Mouse (Mus musculus) layer of hippocampus, postnatal 25 days (tissue): ENCODE results near the gene D630003M21Rik. TPM values are rescaled to one million over a fixed set of nuclear protein-coding genes. Genes with fewer than 3 reads are reported as not detected.

Experiments
- DNase-seq, 2 experiments: peaks; one replicate each; pipeline ENCODE4 v3.0.0; 2022; ENCODE audit warnings: mixed read lengths in 2 of 2, low spot score in 1 of 2; ENCODE audit errors: extremely low spot score in 1 of 2
- total RNA-seq, 2 experiments: library from RNA; stranded (reverse); gene quantifications; 2 replicates each; pipeline ENCODE4 v1.2.3; 2021

The D630003M21Rik gene
- total RNA-seq, 2 experiments from 2014 or later: 3.7 to 4.2 TPM

DNA sequence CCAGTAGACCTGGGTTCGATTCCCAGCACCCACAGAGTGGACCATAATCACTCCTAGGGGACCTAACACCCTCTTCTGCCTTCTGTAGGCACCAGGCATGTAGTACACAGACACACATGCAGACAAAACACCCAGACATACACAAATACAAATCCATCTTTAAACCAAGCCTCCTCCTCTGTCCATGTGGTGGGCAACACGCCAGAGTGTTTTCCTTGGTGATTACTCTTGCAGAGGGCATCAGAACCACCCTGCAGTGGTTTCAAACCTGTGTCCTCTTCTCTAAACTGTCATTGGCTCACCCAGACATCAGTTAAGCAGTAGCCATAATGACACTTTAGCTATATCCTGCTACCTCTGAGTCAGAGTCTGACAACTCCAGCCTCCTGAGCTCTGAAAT lies 58.6 kb downstream of the D630003M21Rik start:
- no peak for DNase-seq

- DNase-seq: no peak
Measured at GRCm38 (mm10) chr2:158169771-158170170, 59.3 kb downstream of the D630003M21Rik start.

DNA sequence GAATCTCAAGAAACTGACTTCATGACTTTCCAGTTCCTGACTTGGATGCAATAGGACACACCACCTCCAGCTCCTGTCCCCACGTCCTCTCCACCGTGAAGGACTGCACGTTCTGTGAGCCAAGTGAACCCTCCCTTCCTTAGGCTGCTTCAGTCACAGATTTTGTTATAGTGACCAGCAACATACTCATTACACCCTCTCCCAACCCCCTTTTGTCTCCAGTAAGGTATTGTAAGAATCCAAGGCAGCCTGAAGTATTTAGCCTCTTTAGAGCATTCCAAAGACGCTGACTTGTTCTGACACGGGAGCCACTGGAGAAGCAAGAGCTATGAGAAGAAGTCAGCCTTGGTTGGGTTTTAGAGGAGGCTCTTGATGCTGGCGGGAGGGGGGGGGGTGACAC lies 59.7 kb downstream of the D630003M21Rik start:
- no peak for DNase-seq

GRCm38 (mm10) chr2:158168741-158169211 lies 60.2 kb downstream of the D630003M21Rik start:
- DNase-seq: no peak

DNA sequence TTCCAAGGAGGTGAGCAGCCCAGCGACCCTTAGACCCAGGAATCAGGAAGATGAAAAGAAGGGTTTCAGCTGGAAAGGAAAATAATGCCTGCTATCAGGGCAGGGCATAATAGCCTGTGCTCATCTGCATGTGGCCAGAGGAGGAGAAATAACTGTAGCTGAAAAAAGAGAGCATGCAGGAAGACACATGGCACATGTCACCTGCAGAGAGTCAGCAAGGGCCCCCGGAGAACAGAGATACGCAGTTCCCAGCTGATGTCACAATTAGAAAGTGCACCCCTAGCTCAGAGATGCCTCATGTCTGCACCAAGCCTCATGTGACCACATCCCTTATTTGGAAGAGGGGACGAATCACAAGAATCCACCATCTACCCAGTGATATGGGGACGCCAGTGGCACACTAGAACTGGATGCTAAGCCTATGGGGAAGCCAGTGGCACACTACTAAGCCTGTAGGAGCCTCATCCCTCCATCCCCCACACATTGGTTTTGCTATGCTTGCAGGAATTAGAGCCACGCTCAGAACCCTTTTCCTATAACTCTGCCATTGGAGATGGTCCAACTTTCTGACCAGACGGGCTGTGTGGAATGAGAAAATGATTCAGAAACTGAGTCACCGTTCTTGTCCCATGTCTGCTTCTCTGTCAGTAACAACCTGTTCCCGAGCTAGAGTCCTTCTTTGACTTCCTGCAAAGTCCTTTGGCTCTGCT lies 61.4 kb downstream of the D630003M21Rik start:
- no peak for DNase-seq

DNA sequence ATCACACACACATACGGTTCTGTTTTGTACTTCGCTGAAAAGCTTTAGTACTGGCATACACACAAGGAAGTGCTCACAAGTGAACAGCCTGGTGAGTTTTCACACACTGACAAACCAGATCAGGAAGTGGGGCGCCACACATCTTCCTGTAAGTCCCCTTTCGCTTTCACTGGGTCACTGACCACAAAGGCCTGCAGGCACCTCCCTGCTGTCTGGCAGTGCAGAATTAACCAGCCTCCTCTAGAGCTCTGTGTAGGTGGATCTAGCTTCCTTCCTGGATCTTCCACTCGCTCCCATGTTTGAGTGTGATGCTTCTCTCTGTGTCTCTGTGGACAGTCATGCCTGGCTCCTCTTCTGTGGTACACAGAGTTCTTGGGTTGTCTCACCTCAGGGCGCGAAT lies 62.4 kb downstream of the D630003M21Rik start:
- DNase-seq: no peak

- DNase-seq: no peak
Measured at GRCm38 (mm10) chr2:158165776-158166175, 63.2 kb downstream of the D630003M21Rik start.

DNA sequence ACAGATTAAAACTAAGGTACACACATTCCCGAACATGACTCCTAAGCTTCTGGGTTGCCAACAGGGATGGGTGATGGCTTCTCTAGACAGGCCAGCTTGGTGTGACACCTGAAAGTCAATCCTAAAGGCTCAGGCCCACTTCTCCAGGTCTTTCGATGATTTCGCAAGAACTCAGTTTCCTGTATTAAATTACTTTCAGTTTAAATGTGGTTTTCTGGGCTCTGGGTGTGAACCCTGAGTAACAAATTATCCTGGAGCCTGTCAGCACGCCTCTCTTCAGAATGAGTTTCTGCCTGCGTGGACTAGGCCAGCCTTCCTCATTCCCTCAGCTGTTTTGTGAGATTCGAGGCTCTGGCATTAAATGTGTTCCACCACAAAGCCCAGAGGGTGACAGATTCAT lies 66.0 kb downstream of the D630003M21Rik start:
- DNase-seq: no peak

- no peak for DNase-seq
Measured at GRCm38 (mm10) chr2:158161761-158162160, 67.3 kb downstream of the D630003M21Rik start.

GRCm38 (mm10) chr2:158159376-158160235 lies 69.4 kb downstream of the D630003M21Rik start:
- no peak for DNase-seq

- DNase-seq: no peak
Measured at GRCm38 (mm10) chr2:158157654-158158053, 71.4 kb downstream of the D630003M21Rik start.

GRCm38 (mm10) chr2:158156487-158156886 lies 72.5 kb downstream of the D630003M21Rik start:
- no peak for DNase-seq

DNA sequence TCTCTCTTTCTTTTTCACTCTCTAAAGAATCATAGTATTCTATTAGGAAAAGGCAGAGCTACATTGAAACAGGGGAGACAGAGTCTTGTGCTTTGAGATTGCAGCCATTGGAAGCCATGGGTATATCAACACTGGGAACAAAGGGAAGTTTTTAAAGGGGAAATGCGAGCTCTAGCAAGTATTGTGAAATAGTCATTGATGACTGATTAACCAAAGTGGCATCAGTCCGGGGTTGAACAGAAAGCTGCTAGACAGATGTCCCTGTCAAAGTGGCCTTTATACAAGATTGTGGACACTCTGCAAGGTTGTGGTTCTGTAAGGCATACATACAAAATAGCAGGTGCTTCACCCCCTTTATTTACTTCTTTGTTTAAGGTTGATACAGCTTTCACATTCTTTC lies 73.4 kb downstream of the D630003M21Rik start:
- no peak for DNase-seq

DNA sequence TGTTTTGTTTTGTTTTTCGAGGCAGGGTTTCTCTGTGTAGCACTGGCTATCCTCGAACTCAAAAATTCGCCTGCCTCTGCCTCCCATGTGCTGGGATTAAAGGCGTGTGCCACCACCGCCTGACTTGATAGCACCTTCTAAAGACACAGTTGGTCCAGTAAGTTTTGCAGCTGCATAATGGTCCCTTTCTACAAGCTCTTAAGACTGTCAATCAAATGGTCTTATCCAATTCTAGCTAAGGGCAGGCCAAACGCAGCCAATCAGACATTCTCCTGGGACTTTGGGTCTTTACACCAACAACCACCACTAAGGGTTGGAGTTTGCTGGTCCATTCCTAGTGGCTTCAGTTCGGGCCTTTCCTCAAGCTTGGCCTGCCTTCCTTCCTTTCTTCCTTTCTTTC lies 73.9 kb downstream of the D630003M21Rik start:
- DNase-seq: no peak

GRCm38 (mm10) chr2:158154641-158155040 lies 74.4 kb downstream of the D630003M21Rik start:
- no peak for DNase-seq

DNA sequence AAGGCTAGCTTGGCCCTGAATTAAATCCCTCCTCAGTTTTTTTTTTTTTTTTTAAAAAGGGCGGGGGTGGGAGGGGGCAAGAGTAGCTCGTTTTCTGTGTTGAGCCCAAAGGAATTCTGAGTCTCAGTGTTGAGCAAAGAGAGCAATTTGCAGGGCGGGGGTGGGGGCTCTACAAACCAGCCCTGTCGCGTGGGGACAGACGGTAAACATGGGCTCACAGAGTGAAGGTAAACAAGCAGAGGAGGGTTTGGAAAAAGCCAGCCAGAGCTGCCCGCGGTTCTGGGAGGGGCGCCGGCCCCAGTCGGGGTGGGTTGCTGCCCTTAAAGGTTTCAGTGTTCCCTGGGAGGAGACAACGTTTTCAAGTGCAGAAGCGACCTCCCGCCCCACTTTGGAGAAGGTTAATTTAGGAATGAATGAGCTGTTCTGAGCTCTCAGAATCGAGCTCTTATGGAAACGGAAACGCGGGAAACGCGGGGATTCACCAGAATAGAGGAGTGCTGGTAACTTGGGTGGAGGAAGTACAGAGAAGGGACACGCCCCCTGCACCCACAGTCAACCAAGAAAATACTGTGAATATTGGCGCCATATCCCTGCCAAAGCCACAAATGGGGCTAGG lies 75.2 kb downstream of the D630003M21Rik start:
- peak in 1 of 2 experiments; percentile 12 for DNase-seq

- DNase-seq: no peak
Measured at GRCm38 (mm10) chr2:158152685-158153309, 76.2 kb downstream of the D630003M21Rik start.

GRCm38 (mm10) chr2:158151077-158151476 lies 77.9 kb downstream of the D630003M21Rik start:
- no peak for DNase-seq

- no peak for DNase-seq
Measured at GRCm38 (mm10) chr2:158146971-158147370, 82.1 kb downstream of the D630003M21Rik start.

DNA sequence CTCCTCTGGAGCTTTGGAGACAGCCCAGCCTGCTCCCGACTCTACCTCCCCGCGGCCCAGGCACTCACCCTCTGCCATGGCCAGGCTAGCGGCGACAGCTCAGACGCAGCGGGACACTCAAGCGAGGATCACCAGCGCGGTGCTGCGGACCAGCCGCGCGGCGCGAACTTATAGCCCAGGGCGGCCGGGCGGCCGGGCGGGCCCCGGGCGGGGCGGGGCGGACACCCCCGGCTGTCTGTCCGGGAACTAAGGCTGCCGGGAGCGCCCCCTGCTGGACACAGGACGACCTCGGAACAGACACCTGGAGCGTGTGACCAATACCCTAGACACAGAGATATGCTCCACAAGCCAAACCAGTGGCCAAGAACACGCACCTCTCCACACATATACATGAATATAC lies 82.8 kb downstream of the D630003M21Rik start, which contains the start of gene Tgm2:
TSS of gene Tgm2 (minus strand) at position 214 of the 400 bp plus-strand sequence.
- DNase-seq: peak; percentile 61 to 86
